Mouse (Mus musculus) ES-E14 (cell line): ENCODE measurements around the gene Samd3.

Source experiments
- CHD2 ChIP-seq: IDR thresholded peaks from 2 replicates; pipeline ENCODE4 v1.6.1; 2014; ENCODE audit warnings: mild to moderate bottlenecking, low read depth, low read length, inconsistent platforms
- HCFC1 ChIP-seq: IDR thresholded peaks from 2 replicates; pipeline ENCODE4 v1.6.1; 2012; ENCODE audit warnings: low read length, inconsistent platforms, borderline replicate concordance; ENCODE audit not compliant: insufficient read depth
- MAFK ChIP-seq: IDR thresholded peaks from 2 replicates; pipeline ENCODE4 v1.6.1; 2014; ENCODE audit warnings: mild to moderate bottlenecking, low read depth, low read length, inconsistent platforms; ENCODE audit not compliant: insufficient read depth
- ZC3H11A ChIP-seq: IDR thresholded peaks from 2 replicates; pipeline ENCODE4 v1.6.1; 2012; ENCODE audit warnings: low read depth, mild to moderate bottlenecking, inconsistent platforms, low read length, borderline replicate concordance
- ZNF384 ChIP-seq: IDR thresholded peaks from 2 replicates; pipeline ENCODE4 v1.6.1; 2012; ENCODE audit warnings: low read depth, low read length, inconsistent platforms

- TF ChIP-seq ZNF384, result no peak
- TF ChIP-seq HCFC1, result no peak
- no peak for TF ChIP-seq CHD2
- TF ChIP-seq MAFK, result no peak
- no peak for TF ChIP-seq ZC3H11A
These were observed 20.1 kb downstream of the Samd3 start for GRCm38 (mm10) chr10:26249426-26250165.
